Mouse (Mus musculus): Measurements from ENCODE around the gene Crispld2.

Crispld2 gene

DNA sequence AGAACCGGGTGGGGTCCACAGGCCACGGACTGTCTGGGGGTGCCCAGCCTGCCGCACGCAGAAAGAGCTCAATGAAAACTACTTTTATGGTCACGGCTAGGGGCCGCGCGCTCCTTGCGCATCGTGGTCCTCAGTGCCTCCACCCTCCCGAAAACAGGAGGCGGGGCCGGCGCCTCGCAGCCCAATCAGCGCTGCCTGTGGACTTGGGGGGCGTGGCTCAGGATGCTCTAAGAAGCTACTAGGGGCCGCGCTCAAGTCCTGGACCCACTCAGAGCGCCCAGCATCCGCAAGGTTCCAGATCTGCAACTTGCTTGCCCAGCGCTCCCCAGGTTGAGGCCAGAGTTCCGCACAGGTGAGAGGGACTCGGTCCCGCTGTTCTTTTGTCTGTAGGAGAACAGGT lies at the start of gene Crispld2:
Gene Crispld2, plus strand, starts transcription at position 190 of the 400 bp plus-strand sequence.
- peak; percentile 83 to 87 for DNase-seq (ENCODE audit: low spot score in 2 of 2)

DNA sequence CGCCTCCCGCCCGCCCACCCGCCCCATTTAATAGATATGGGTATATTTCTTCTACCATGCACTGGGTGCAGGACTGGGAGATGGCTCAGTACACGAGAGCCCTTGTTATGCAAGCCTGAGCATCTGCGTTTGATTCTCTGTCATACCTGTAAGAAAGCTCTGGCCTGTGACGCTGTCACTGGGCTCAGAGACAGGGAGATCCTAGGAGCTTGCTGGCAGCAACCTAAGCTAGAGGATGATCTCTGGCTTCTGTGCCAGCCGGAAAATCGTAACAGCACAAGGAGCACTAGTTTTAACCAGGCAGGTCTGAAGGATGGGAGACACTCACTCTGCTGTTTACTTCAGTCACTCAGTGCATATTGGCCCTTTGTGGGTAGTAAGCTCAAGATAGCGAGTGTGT lies 48.6 kb upstream of the Crispld2 start:
- DNase-seq (ENCODE audit: low spot score in 2 of 2): no peak

DNA sequence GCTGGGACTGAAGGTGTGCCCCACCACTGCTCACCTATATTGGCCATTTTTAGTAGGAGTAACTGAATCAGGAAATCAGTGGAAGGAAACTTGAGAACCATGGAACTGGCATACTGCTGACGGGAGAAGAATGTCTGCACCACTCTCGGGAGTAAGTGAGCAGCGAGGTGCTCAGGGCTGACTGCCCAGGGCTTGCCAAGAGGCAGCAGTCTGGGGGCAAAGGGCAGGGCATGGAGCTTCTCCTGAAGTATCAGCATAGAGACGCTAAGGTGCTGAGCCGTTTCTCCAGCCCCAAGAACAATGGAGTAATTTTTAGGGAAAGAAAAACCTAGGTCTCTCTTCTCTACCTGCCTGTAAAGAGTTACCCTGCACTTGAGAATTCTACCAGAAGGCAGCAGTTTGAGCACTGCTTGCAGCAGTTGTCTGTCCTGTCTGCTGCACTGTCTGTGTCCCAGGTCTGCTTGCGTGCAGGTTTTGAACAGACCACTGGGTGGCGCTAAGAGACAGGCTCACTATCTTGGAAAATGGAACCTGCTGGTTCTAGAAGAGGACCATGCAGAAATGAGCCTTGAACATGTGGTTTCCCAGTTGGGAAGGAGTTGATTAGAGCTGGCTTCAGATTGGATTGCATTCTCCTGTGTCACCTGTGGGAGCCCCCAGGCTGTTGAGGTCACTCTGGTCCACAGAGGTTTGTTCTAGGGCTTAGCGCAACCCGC lies 48.0 kb upstream of the Crispld2 start:
- DNase-seq (ENCODE audit: low spot score in 2 of 2): peak; percentile 29 to 58

- DNase-seq (ENCODE audit: low spot score in 2 of 2): no peak
Measured at GRCm38 (mm10) chr8:119946326-119946865, 45.8 kb upstream of the Crispld2 start.

DNA sequence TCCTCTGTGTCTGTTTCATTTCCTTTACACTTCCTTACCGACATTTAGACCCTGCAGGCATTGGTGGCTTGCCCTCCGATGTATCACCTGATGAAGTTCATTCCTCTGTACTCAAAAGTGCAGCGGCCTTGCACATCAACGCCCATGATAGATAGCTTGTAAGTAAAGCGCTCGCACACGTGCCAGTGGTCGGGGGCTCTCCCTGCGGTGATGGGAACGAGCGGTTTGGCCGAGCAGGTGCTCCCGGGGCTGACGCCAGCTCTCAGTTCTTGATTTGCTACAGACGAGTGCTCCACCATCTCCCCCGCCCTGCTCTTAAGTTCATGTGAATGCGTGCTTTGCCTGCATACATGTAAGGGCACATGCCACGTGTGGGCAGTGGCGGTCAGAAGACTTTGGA lies 44.6 kb upstream of the Crispld2 start:
- no peak for DNase-seq (ENCODE audit: low spot score in 2 of 2)

GRCm38 (mm10) chr8:119948340-119948739 lies 43.9 kb upstream of the Crispld2 start:
- no peak for DNase-seq (ENCODE audit: low spot score in 2 of 2)

GRCm38 (mm10) chr8:119952282-119952681 lies 40.0 kb upstream of the Crispld2 start:
- DNase-seq (ENCODE audit: low spot score in 2 of 2): no peak

GRCm38 (mm10) chr8:119952747-119953146 lies 39.5 kb upstream of the Crispld2 start:
- DNase-seq (ENCODE audit: low spot score in 2 of 2): no peak

- DNase-seq (ENCODE audit: low spot score in 2 of 2): no peak
Measured at GRCm38 (mm10) chr8:119955333-119955732, 36.9 kb upstream of the Crispld2 start.

GRCm38 (mm10) chr8:119958076-119958475 lies 34.2 kb upstream of the Crispld2 start:
- DNase-seq (ENCODE audit: low spot score in 2 of 2): no peak

- DNase-seq (ENCODE audit: low spot score in 2 of 2): peak; percentile 35 to 44
Measured at GRCm38 (mm10) chr8:119960531-119961104, 31.6 kb upstream of the Crispld2 start.

DNA sequence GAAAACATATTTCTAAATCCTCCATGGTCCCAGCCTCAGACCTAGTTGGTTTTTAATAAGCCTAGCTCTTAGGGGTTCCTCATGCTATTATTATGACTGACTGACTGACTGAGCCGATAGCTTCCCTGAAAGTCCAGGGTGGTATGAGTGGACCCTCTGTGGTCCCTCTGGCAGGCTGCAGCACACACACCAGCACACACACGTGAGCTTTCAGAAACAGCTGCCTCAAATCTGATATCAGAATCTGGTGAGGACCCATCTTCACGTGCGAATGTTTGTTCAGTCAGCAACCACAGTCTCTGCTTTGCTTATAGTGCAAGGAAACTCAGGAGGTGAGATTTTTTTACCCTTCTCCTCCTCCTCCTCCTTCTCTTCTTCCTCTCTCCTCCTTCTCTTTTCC lies 27.4 kb upstream of the Crispld2 start:
- no peak for DNase-seq (ENCODE audit: low spot score in 2 of 2)

DNA sequence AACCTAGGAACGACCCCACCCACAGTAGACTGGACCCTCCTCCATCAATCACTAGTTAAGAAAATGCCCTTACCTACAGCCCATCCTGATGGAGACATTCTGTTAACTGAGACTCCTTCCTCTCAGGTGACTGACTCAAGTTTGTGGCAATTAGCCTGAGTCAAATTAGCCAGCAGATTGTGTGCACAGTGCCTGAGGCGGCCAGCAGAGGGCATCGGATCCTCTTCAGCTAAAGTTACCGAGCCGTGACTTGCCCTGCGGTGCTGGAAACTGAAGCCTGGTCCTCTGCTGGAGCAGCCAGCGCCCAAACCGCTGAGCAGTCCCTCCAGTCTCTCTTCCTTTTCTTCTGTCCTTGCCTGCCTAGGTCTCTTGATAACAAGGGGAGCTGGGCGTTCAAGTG lies 24.8 kb upstream of the Crispld2 start:
- no peak for DNase-seq (ENCODE audit: low spot score in 2 of 2)

- no peak for DNase-seq (ENCODE audit: low spot score in 2 of 2)
Measured at GRCm38 (mm10) chr8:119970169-119970568, 22.1 kb upstream of the Crispld2 start.

DNA sequence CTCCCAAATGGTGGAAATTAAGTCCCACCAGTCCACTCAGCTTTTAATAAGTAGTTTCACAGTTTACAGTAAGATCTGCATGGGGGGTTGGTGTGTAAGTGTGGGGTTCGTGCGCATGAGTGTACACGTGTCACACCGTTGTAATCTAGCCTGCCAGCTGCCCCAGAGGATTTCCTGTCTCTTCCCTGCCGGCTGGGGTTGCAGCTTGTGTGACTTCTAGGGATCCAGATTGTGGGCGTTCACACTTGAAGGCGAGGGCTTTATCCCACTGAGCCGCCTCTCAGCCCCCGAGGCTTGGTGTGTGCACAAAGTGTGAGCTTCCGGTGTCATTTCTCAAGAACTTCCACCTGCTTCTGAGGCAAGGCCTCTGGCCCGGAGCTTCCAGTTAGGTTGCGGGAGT lies 19.7 kb upstream of the Crispld2 start:
- no peak for DNase-seq (ENCODE audit: low spot score in 2 of 2)

GRCm38 (mm10) chr8:119978770-119979381 lies 13.4 kb upstream of the Crispld2 start:
- no peak for DNase-seq (ENCODE audit: low spot score in 2 of 2)

GRCm38 (mm10) chr8:119981253-119981652 lies 11.0 kb upstream of the Crispld2 start:
- DNase-seq (ENCODE audit: low spot score in 2 of 2): no peak

GRCm38 (mm10) chr8:119984085-119984484 lies 8.2 kb upstream of the Crispld2 start:
- no peak for DNase-seq (ENCODE audit: low spot score in 2 of 2)

DNA sequence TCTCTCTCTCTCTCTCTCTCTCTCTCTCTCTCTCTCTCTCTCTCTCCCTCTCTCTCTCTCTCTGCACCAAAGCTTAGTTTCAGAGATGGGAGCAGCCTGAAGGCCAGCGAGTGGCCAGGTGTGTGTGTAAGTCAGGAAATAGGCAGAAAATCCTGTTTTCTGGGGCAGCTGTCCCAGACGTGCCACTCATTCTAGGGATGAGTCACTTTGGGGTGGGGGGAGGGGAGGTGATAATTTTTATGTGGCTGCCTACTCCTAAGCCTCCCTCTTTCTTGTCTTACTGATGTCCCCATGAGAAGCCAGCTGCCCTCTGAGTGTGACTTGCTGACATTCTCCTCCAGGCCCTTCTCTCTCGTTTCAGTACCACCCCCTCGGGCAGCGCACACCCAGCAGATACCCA lies 6.1 kb upstream of the Crispld2 start:
- no peak for DNase-seq (ENCODE audit: low spot score in 2 of 2)

DNA sequence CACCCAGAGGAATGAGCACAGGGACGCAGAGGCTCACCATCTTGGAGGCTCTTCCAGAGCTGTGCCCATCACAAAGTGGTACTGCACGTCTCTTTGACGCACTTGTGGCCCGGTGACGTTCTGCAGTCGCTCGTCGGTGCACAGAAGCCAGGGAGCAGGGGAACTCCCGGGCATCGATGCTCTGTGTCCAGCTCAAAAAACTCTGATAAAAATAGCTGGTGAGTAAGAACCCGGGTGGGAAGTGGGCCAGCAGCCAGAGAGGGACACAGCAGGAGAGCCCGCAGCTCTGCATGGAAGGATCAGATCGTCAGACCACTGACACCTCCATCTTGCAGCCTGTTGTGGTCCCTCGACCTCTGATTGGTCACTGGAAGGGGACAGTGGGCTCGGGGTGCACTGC lies 4.2 kb upstream of the Crispld2 start:
- DNase-seq (ENCODE audit: low spot score in 2 of 2): peak in 1 of 2 experiments; percentile 47

- DNase-seq (ENCODE audit: low spot score in 2 of 2): no peak
Measured at GRCm38 (mm10) chr8:119994114-119994513, 1.9 kb downstream of the Crispld2 start.

DNA sequence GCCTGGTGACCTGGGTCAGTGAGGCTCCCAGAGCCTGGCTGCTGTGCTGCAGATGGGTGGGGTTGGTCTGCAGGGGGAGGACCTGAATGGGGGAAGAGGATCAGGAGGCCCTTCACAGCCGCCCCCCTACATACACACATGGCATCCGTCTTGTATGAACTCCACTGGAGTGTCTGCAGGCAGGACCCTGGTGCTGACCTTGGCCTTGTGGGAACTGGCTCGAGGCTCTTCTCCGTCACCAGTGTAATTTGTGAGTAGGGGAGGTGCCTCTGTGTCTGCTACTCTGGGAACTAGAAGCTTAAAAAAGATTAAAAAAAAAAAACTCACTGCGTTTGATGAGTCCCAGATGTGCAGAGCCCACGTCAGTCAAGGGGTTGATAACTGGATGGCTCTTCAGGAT lies 2.3 kb downstream of the Crispld2 start:
- no peak for DNase-seq (ENCODE audit: low spot score in 2 of 2)

- DNase-seq (ENCODE audit: low spot score in 2 of 2): no peak
Measured at GRCm38 (mm10) chr8:119997266-119997665, 5.0 kb downstream of the Crispld2 start.

Data from heart, adult 9 months (tissue).